Mouse (Mus musculus): ENCODE data around the gene Tlcd1. TPM values are rescaled to one million over a fixed set of nuclear protein-coding genes. Genes with fewer than 3 reads are reported as not detected.

The Tlcd1 gene
- polyA plus RNA-seq, 2 experiments = 21.4 to 48.4 TPM

GRCm38 (mm10) chr11:78161968-78162367, 14.5 kb upstream of the Tlcd1 start:
- H3K4me1 ChIP-seq (ENCODE audit: control insufficient read depth, insufficient read depth, low read length) = peaks cover 32% of the 10 kb centered on the region

GRCm38 (mm10) chr11:78162504-78162903, 14.0 kb upstream of the Tlcd1 start:
- Histone ChIP-seq H3K9ac (ENCODE audit: low read depth, low read length, severe bottlenecking) (peak overlapping the region; percentile 98; the same call in 1 of the 2 replicates), H3K27me3 (ENCODE audit: control insufficient read depth, insufficient read depth, low read length) (no peaks in the 10 kb centered on the region), H3K4me1 (ENCODE audit: control insufficient read depth, insufficient read depth, low read length) (peaks cover 32% of the 10 kb centered on the region), H3K27ac (replicated peaks; ENCODE audit: low read depth, low read length) (peak overlapping the region; percentile 97), H3K4me2 (replicated peaks; ENCODE audit: low read depth, low read length, severe bottlenecking) (peak overlapping the region; percentile 82), H3K4me3 (replicated peaks; ENCODE audit: low read length) (peak overlapping the region; percentile 100), H3K36me3 (ENCODE audit: control insufficient read depth, insufficient read depth, low read length) (peaks cover 53% of the 10 kb centered on the region), H3K9me3 (ENCODE audit: control insufficient read depth, low read length) (no peaks in the 10 kb centered on the region)
- TF ChIP-seq POLR2A (IDR thresholded peaks at IDR 0.05; ENCODE audit: borderline replicate concordance, extremely low read depth, insufficient read depth, insufficient read length) = no peak
- DNase-seq (ENCODE audit: low spot score) (peak; percentile 63), ATAC-seq (ENCODE audit: low FRiP score, low read depth) (no peak)
- 24% methylated on average over 6 of the region's 6 CpGs for WGBS

More at GRCm38 (mm10) chr11:78161968-78162367, 14.5 kb upstream of the Tlcd1 start:
- DNase-seq (ENCODE audit: low spot score) (no peak), ATAC-seq (ENCODE audit: low FRiP score, low read depth) (no peak)
- H3K4me2 ChIP-seq (replicated peaks; ENCODE audit: low read depth, low read length, severe bottlenecking) = peak overlapping the region; percentile 82
- H3K4me3 ChIP-seq (replicated peaks; ENCODE audit: low read length) = peak overlapping the region; percentile 100
- peak overlapping the region; percentile 31; the same call in 1 of the 2 replicates for H3K9ac ChIP-seq (ENCODE audit: low read depth, low read length, severe bottlenecking)
- WGBS = 33% methylated on average over 4 of the region's 4 CpGs
- no peaks in the 10 kb centered on the region for H3K27me3 ChIP-seq (ENCODE audit: control insufficient read depth, insufficient read depth, low read length)
- H3K27ac ChIP-seq (replicated peaks; ENCODE audit: low read depth, low read length) = peak overlapping the region; percentile 97
- TF ChIP-seq POLR2A (IDR thresholded peaks at IDR 0.05; ENCODE audit: borderline replicate concordance, extremely low read depth, insufficient read depth, insufficient read length) = no peak
- H3K9me3 ChIP-seq (ENCODE audit: control insufficient read depth, low read length) = no peaks in the 10 kb centered on the region
- peaks cover 58% of the 10 kb centered on the region for H3K36me3 ChIP-seq (ENCODE audit: control insufficient read depth, insufficient read depth, low read length)

DNA sequence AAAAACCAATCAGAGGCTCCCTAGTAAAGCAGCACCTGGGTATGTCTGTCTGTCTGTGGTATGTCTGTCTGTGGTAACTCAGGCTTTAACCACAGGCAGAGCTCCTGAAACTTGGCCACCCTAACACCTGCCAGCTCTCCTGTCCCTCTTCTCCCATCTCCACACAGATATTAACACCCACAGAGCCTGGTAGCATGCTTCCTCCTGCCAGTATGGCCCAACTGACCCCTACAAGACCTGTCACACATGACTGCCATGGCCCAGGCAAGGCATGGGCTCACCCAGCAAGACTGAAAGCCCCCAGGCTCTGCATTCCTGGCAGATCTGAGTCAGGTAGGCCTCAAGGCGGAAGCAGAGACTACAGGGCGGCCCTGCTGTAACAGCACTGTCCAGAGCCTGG, 13.5 kb upstream of the Tlcd1 start:
- no peak for TF ChIP-seq POLR2A (IDR thresholded peaks at IDR 0.05; ENCODE audit: borderline replicate concordance, extremely low read depth, insufficient read depth, insufficient read length)
- WGBS = 36% methylated on average over 2 of the region's 2 CpGs
- no peak for DNase-seq (ENCODE audit: low spot score)
- peak overlapping the region; percentile 82 for H3K4me2 ChIP-seq (replicated peaks; ENCODE audit: low read depth, low read length, severe bottlenecking)
- H3K27me3 ChIP-seq (ENCODE audit: control insufficient read depth, insufficient read depth, low read length) = no peaks in the 10 kb centered on the region
- H3K9ac ChIP-seq (ENCODE audit: low read depth, low read length, severe bottlenecking) = peak overlapping the region; percentile 98
- no peak for ATAC-seq (ENCODE audit: low FRiP score, low read depth)
- peaks cover 32% of the 10 kb centered on the region for H3K4me1 ChIP-seq (ENCODE audit: control insufficient read depth, insufficient read depth, low read length)
- H3K36me3 ChIP-seq (ENCODE audit: control insufficient read depth, insufficient read depth, low read length) = peaks cover 47% of the 10 kb centered on the region
- peak overlapping the region; percentile 97 for H3K27ac ChIP-seq (replicated peaks; ENCODE audit: low read depth, low read length)
- H3K4me3 ChIP-seq (replicated peaks; ENCODE audit: low read length) = peak overlapping the region; percentile 100
- H3K9me3 ChIP-seq (ENCODE audit: control insufficient read depth, low read length) = no peaks in the 10 kb centered on the region

GRCm38 (mm10) chr11:78163681-78164603, 12.6 kb upstream of the Tlcd1 start:
- ATAC-seq (ENCODE audit: low FRiP score, low read depth) (peak; percentile 72), DNase-seq (ENCODE audit: low spot score) (peak; percentile 88)
- Histone ChIP-seq H3K4me2 (replicated peaks; ENCODE audit: low read depth, low read length, severe bottlenecking) (peak overlapping the region; percentile 82), H3K9me3 (ENCODE audit: control insufficient read depth, low read length) (no peaks in the 10 kb centered on the region), H3K27me3 (ENCODE audit: control insufficient read depth, insufficient read depth, low read length) (no peaks in the 10 kb centered on the region), H3K9ac (ENCODE audit: low read depth, low read length, severe bottlenecking) (peak overlapping the region; percentile 98), H3K4me1 (ENCODE audit: control insufficient read depth, insufficient read depth, low read length) (peaks cover 32% of the 10 kb centered on the region), H3K27ac (replicated peaks; ENCODE audit: low read depth, low read length) (peak overlapping the region; percentile 97), H3K4me3 (replicated peaks; ENCODE audit: low read length) (peak overlapping the region; percentile 100), H3K36me3 (ENCODE audit: control insufficient read depth, insufficient read depth, low read length) (peaks cover 38% of the 10 kb centered on the region)
- under 1% methylated on average over 21 of the region's 22 CpGs for WGBS
- TF ChIP-seq POLR2A (IDR thresholded peaks at IDR 0.05; ENCODE audit: borderline replicate concordance, extremely low read depth, insufficient read depth, insufficient read length) = 0 out of 2 replicates have a peak, but pooled peaks have one; percentile 11

DNA sequence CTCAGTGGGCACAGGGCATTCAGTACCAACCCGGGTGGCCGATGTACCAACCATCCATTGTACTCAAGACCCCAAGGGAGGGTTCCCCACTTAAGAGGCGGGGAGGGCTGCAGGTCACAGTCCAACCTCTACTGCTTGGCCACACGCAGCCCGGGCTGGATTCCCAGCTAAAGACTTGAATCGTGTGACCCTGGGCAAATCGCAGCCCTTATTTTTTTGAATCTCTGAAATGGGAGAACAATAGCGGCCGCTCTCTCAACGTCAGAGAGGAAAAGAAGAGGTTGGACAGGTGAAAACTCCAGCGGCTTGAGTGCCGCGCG, 11.9 kb upstream of the Tlcd1 start:
- peaks cover 32% of the 10 kb centered on the region for H3K4me1 ChIP-seq (ENCODE audit: control insufficient read depth, insufficient read depth, low read length)
- peaks cover 34% of the 10 kb centered on the region for H3K36me3 ChIP-seq (ENCODE audit: control insufficient read depth, insufficient read depth, low read length)

More for the DNA sequence above, 11.9 kb upstream of the Tlcd1 start:
- Histone ChIP-seq H3K27ac (replicated peaks; ENCODE audit: low read depth, low read length) (peak overlapping the region; percentile 97), H3K27me3 (ENCODE audit: control insufficient read depth, insufficient read depth, low read length) (no peaks in the 10 kb centered on the region), H3K9ac (ENCODE audit: low read depth, low read length, severe bottlenecking) (peak overlapping the region; percentile 98), H3K4me3 (replicated peaks; ENCODE audit: low read length) (peak overlapping the region; percentile 100), H3K9me3 (ENCODE audit: control insufficient read depth, low read length) (no peaks in the 10 kb centered on the region), H3K4me2 (replicated peaks; ENCODE audit: low read depth, low read length, severe bottlenecking) (peak overlapping the region; percentile 82)
- DNase-seq (ENCODE audit: low spot score) (no peak), ATAC-seq (ENCODE audit: low FRiP score, low read depth) (no peak)
- 0% methylated on average over 14 of the region's 14 CpGs for WGBS
- no peak for TF ChIP-seq POLR2A (IDR thresholded peaks at IDR 0.05; ENCODE audit: borderline replicate concordance, extremely low read depth, insufficient read depth, insufficient read length)
